Mouse (Mus musculus) ES-Bruce4 (cell line): ENCODE results near the gene Gm11020. TPM values are rescaled to one million over a fixed set of nuclear protein-coding genes. Genes with fewer than 3 reads are reported as not detected.

Experiments used
- H3K27ac ChIP-seq: 2 replicates; pipeline ENCODE4 v1.5.1; 2012; ENCODE audit warnings: low read length, inconsistent platforms; ENCODE audit not compliant: insufficient read depth
- H3K27me3 ChIP-seq: 2 replicates; pipeline ENCODE4 v1.6.1; 2012; ENCODE audit warnings: mild to moderate bottlenecking, low read length, inconsistent platforms; ENCODE audit not compliant: control insufficient read depth, poor library complexity, insufficient read depth, severe bottlenecking
- H3K36me3 ChIP-seq: 2 replicates; pipeline ENCODE4 v1.6.1; 2012; ENCODE audit warnings: inconsistent platforms, mild to moderate bottlenecking, low read length, moderate library complexity; ENCODE audit not compliant: control insufficient read depth, poor library complexity, insufficient read depth, severe bottlenecking
- H3K4me1 ChIP-seq: one replicate; pipeline ENCODE4 v1.8.1; 2011; ENCODE audit warnings: low read length; ENCODE audit not compliant: control insufficient read depth, insufficient read depth
- H3K4me3 ChIP-seq: 2 replicates; pipeline ENCODE4 v1.5.1; 2011; ENCODE audit warnings: low read depth, mild to moderate bottlenecking, low read length
- H3K9ac ChIP-seq: 2 replicates; pipeline ENCODE4 v1.6.1; 2012; ENCODE audit warnings: low read depth, mild to moderate bottlenecking, inconsistent platforms; ENCODE audit not compliant: poor library complexity, severe bottlenecking
- H3K9me3 ChIP-seq: replicated peaks from 2 replicates; pipeline ENCODE4 v1.6.1; 2012; ENCODE audit warnings: mild to moderate bottlenecking, low read length, inconsistent platforms; ENCODE audit not compliant: control insufficient read depth, poor library complexity, insufficient read depth, severe bottlenecking
- CTCF ChIP-seq: IDR thresholded peaks from one replicate; pipeline ENCODE4 v1.8.1; 2011; ENCODE audit warnings: low read depth, low read length
- EP300 ChIP-seq: IDR thresholded peaks from 2 replicates; pipeline ENCODE4 v1.6.1; 2011; ENCODE audit warnings: low read depth, low read length; ENCODE audit not compliant: insufficient read depth
- POLR2A ChIP-seq: IDR thresholded peaks from one replicate; pipeline ENCODE4 v1.8.1; 2011; ENCODE audit warnings: low read length; ENCODE audit not compliant: insufficient read depth
- polyA plus RNA-seq: library from polyadenylated mRNA; stranded (reverse); fragments of >200 nt; gene quantifications from 2 replicates; pipeline ENCODE4 v1.2.4, GENCODE M21; 2011; ENCODE audit warnings: low read depth; ENCODE audit not compliant: missing spikeins, insufficient read depth, insufficient read length

Gene Gm11020
- polyA plus RNA-seq, 1 experiment, result not detected

DNA sequence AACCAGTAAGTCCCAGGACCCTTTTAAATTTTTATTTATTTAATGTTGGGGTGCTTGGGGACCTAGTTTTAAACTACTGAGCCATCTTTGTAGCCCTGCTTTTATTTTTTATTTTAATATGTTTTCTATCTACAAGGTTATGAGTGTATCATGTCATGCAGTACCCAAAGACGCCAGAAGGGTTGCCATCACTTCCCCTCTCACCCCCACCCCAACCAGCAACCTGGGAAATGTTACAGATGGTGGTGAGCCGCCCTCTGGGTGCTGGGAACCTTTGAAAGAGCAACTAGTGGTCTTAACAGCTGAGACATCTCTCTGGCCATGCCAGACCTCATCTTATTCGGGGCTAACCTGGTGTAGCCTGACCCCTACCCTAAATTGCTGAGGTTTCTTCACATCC lies 16.5 kb downstream of the Gm11020 start:
- Histone ChIP-seq H3K27me3 (no peaks in the 10 kb centered on the region; the same call in 1 of the 2 replicates), H3K27ac (no peak overlapping the region), H3K4me3 (no peak overlapping the region), H3K4me1 (no peaks in the 10 kb centered on the region), H3K9ac (no peak overlapping the region), H3K36me3 (no peaks in the 10 kb centered on the region), H3K9me3 (no peaks in the 10 kb centered on the region)
- TF ChIP-seq POLR2A (no peak), EP300 (no peak), CTCF (no peak)

GRCm38 (mm10) chr8:104339229-104339982 lies 18.0 kb downstream of the Gm11020 start, which contains the start of gene Cmtm3:
Gene Cmtm3 (plus strand): TSS chr8:104339410.
- no peaks in the 10 kb centered on the region for H3K9me3 ChIP-seq
- H3K4me1 ChIP-seq, result no peaks in the 10 kb centered on the region
- no peaks in the 10 kb centered on the region for H3K36me3 ChIP-seq
- H3K27ac ChIP-seq, result no peak within 1 kb of the TSS
- peak within 1 kb of the TSS; percentile 62 for H3K9ac ChIP-seq
- H3K4me3 ChIP-seq, result peak within 1 kb of the TSS; percentile 74
- TF ChIP-seq POLR2A (no peak), CTCF (no peak), EP300 (no peak)
- no peaks in the 10 kb centered on the region; the same call in 1 of the 2 replicates for H3K27me3 ChIP-seq

DNA sequence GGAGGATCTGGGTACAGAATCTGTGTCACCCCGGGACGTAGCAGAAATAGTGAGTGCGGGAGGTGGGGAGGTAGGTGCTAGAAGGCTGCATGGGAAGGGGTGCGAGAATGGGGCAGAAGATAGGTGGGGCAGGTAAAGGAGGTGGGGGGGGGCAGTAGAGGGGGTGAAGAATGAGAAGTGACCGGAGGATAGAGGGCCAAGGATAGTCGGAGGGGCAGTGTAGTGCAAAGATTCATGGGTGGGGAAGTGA lies 18.5 kb downstream of the Gm11020 start:
- peak overlapping the region; percentile 62 for H3K9ac ChIP-seq
- TF ChIP-seq POLR2A (no peak), EP300 (no peak), CTCF (no peak)
- H3K27me3 ChIP-seq, result no peaks in the 10 kb centered on the region; the same call in 1 of the 2 replicates
- H3K9me3 ChIP-seq, result no peaks in the 10 kb centered on the region
- peak overlapping the region; percentile 74 for H3K4me3 ChIP-seq
- H3K4me1 ChIP-seq, result no peaks in the 10 kb centered on the region
- no peaks in the 10 kb centered on the region for H3K36me3 ChIP-seq
- no peak overlapping the region for H3K27ac ChIP-seq

DNA sequence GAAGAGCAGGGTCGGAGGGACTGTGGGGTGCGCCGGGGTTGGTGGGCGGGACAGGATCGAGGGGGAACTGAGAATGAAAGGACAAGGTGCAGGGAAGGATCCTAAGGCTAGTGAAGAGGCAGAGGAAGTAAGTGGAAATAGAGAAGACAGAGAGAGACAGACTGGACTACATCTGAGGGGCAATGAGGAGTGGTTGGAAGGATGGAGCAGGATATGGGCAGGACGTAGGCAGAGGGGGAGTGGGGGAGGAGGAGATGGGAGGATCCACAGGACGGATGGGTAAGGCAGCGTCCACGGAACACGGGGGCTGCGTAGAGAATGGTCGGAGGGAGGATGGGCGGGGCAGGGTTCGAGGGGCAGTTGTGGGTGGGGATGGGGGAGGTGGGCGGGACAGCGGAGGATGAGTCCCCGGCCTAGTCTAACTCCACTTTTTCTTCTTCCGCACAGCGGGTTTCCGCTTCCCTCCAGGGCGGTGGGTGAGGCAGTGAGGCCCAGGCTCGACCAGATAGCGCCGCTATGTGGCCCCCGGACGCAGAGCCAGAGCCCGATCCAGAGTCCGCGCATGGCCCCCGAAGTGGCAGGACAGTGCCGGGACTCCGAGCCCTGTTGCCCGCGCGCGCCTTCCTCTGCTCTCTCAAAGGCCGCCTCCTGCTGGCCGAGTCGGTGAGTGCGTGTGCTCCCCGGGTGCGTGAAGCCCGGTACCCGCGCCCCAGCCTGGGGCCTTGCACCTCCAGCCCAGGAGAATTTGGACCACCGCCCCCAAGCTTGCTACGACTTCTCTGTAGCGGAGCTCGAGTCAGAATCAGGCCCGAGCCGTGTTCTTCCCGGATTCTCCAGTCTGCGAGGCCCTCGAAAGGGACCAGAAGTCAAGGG lies 19.1 kb downstream of the Gm11020 start:
- H3K9ac ChIP-seq, result peak overlapping the region; percentile 62
- no peaks in the 10 kb centered on the region for H3K9me3 ChIP-seq
- H3K27ac ChIP-seq, result no peak overlapping the region
- H3K36me3 ChIP-seq, result no peaks in the 10 kb centered on the region
- peak overlapping the region; percentile 74 for H3K4me3 ChIP-seq
- H3K4me1 ChIP-seq, result no peaks in the 10 kb centered on the region
- no peaks in the 10 kb centered on the region for H3K27me3 ChIP-seq
- TF ChIP-seq CTCF (peak; percentile 39), POLR2A (no peak)

DNA sequence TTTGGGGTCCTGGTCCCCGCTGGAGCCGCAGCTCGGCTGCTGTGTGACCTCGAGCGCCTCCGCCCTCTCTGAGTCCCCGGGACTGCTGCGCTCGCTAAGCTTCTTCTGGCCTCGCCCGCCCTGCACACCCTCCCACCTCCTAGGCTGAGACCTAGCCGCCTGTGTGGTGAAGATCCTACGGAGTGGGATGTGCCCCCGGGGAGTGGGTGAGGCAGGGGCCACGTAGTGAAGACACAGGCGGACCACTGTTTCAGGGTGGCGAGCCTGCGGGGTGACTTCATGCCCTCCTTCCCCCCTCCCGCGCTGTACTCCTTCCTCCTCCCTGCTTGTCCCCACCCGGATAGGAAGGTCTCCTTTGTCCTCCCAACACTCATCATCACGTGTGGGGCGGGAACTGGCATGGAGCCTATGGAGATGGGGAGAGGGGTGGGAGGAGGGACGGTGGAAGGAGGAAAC lies 19.8 kb downstream of the Gm11020 start:
- H3K27me3 ChIP-seq, result no peaks in the 10 kb centered on the region
- no peaks in the 10 kb centered on the region for H3K9me3 ChIP-seq
- H3K27ac ChIP-seq, result no peak overlapping the region
- peak overlapping the region; percentile 62 for H3K9ac ChIP-seq
- H3K36me3 ChIP-seq, result no peaks in the 10 kb centered on the region
- H3K4me3 ChIP-seq, result peak overlapping the region; percentile 74
- H3K4me1 ChIP-seq, result no peaks in the 10 kb centered on the region
- TF ChIP-seq EP300 (no peak), CTCF (no peak), POLR2A (no peak)

DNA sequence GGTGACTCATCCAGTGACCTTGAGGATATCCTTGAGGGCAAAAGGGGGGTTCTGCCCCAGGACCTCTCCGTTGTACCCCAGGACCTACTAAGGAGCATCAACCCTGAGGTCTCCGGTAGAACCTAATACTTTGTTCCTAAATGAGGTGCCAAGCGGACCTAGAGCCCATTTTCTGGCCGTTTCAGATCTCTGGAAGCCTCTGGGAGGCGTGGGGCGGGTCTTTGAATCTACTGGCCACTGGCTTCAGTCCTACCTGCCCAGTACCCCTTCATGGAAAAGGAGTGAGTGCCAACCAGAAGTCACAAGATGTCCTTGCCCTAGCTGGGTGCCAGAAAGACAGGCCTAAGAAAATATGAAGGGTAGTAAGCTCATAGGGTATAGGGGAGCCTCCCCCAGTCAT lies 20.3 kb downstream of the Gm11020 start:
- Histone ChIP-seq H3K36me3 (no peaks in the 10 kb centered on the region), H3K27ac (no peak overlapping the region), H3K9ac (peak overlapping the region; percentile 62; the same call in 1 of the 2 replicates), H3K4me3 (peak overlapping the region; percentile 74; the same call in 1 of the 2 replicates), H3K9me3 (no peaks in the 10 kb centered on the region), H3K4me1 (no peaks in the 10 kb centered on the region), H3K27me3 (no peaks in the 10 kb centered on the region)
- no peak for TF ChIP-seq CTCF
- no peak for TF ChIP-seq POLR2A
- no peak for TF ChIP-seq EP300
